Mouse (Mus musculus) midbrain, embryonic 14.5 days (tissue): ENCODE results near the gene Cyp2d10. TPM values are rescaled to one million over a fixed set of nuclear protein-coding genes. Genes with fewer than 3 reads are reported as not detected.

Experiments
- ATAC-seq: fragments of 200-750 bp; cut with Nextera tagmentation; 2 replicates; pipeline ENCODE4 v1.8.0; 2017; ENCODE audit warnings: moderate number of reproducible peaks, moderate library complexity; ENCODE audit not compliant: low FRiP score, low TSS enrichment
- DNase-seq: peaks from one replicate; pipeline ENCODE4 v3.0.0-alpha.2; 2015
- H3K27ac ChIP-seq: fragments of 300-500 bp; sonication (generic); replicated peaks from 2 replicates; pipeline ENCODE4 v1.5.1; 2014; ENCODE audit warnings: mild to moderate bottlenecking, low read depth, low read length, moderate library complexity
- H3K27me3 ChIP-seq: fragments of 300-500 bp; sonication (generic); 2 replicates; pipeline ENCODE4 v1.6.1; 2014; ENCODE audit warnings: low read length, control low read depth, mixed read lengths; ENCODE audit not compliant: control insufficient read depth, insufficient read depth
- H3K36me3 ChIP-seq: fragments of 300-500 bp; sonication (generic); 2 replicates; pipeline ENCODE4 v1.6.1; 2014; ENCODE audit warnings: low read length, control low read depth; ENCODE audit not compliant: control insufficient read depth, insufficient read depth
- H3K4me1 ChIP-seq: fragments of 300-500 bp; sonication (generic); 2 replicates; pipeline ENCODE4 v1.6.1; 2014; ENCODE audit warnings: mild to moderate bottlenecking, antibody characterized with exemption, low read length, control low read depth; ENCODE audit not compliant: control insufficient read depth, insufficient read depth
- H3K4me2 ChIP-seq: fragments of 300-500 bp; sonication (generic); 2 replicates; pipeline ENCODE4 v1.6.1; 2014; ENCODE audit warnings: mild to moderate bottlenecking, low read length, moderate library complexity
- H3K4me3 ChIP-seq: fragments of 300-500 bp; sonication (generic); replicated peaks from 2 replicates; pipeline ENCODE4 v1.5.1; 2014; ENCODE audit warnings: low read depth, low read length
- H3K9ac ChIP-seq: fragments of 300-500 bp; sonication (generic); replicated peaks from 2 replicates; pipeline ENCODE4 v1.6.1; 2014; ENCODE audit warnings: mild to moderate bottlenecking, low read length, moderate library complexity
- H3K9me3 ChIP-seq: fragments of 300-500 bp; sonication (generic); 2 replicates; pipeline ENCODE4 v1.6.1; 2016; ENCODE audit warnings: low read length, control low read depth, mixed read lengths; ENCODE audit not compliant: control insufficient read depth
- WGBS: fragments of 180-500 bp; shearing (Covaris S2); extraction: QIAGEN DNeasy Blood & Tissue Kit; methylation state at CpG from one replicate; pipeline ENCODE4 v1.1.7; 2014; 5-methylcytosine and 5-hydroxymethylcytosine counted together
- polyA plus RNA-seq: library from polyadenylated mRNA; unstranded; fragments of >200 nt; fragmentation: Nextera tagmentation; extraction: Ambion mirVana; gene quantifications from 2 replicates; pipeline ENCODE4 v1.2.1, GENCODE M21; 2014

Cyp2d10 gene
- polyA plus RNA-seq, 1 experiment from 2014 or later: not detected

- Histone ChIP-seq H3K4me2 (no peak overlapping the region), H3K36me3 (no peaks in the 10 kb centered on the region), H3K9ac (no peak overlapping the region), H3K4me1 (no peaks in the 10 kb centered on the region), H3K9me3 (peaks cover 13% of the 10 kb centered on the region), H3K4me3 (no peak overlapping the region), H3K27me3 (no peaks in the 10 kb centered on the region), H3K27ac (no peak overlapping the region)
- no peak for ATAC-seq
- 84% methylated on average over 3 of the region's 3 CpGs for WGBS
- no peak for DNase-seq
Observed at GRCm38 (mm10) chr15:82435011-82435410, 28.0 kb upstream of the Cyp2d10 start.

- Histone ChIP-seq H3K4me1 (no peaks in the 10 kb centered on the region), H3K27me3 (no peaks in the 10 kb centered on the region), H3K4me2 (no peak overlapping the region), H3K27ac (no peak overlapping the region), H3K9ac (no peak overlapping the region), H3K4me3 (no peak overlapping the region), H3K36me3 (no peaks in the 10 kb centered on the region), H3K9me3 (peaks cover 18% of the 10 kb centered on the region)
- WGBS: 92% methylated on average over 3 of the region's 3 CpGs
- no peak for ATAC-seq
- no peak for DNase-seq
Observed at GRCm38 (mm10) chr15:82434541-82434940, 27.5 kb upstream of the Cyp2d10 start.

- ATAC-seq (no peak), DNase-seq (no peak)
- no peaks in the 10 kb centered on the region for H3K36me3 ChIP-seq
- no peak overlapping the region for H3K27ac ChIP-seq
- no peaks in the 10 kb centered on the region for H3K27me3 ChIP-seq
- H3K9me3 ChIP-seq: peaks cover 18% of the 10 kb centered on the region
- no peak overlapping the region for H3K4me2 ChIP-seq
- no peak overlapping the region for H3K4me3 ChIP-seq
- no peak overlapping the region for H3K9ac ChIP-seq
- WGBS: 95% methylated on average over 3 of the region's 3 CpGs
- H3K4me1 ChIP-seq: no peaks in the 10 kb centered on the region
Observed at GRCm38 (mm10) chr15:82433621-82434020, 26.6 kb upstream of the Cyp2d10 start.

- Histone ChIP-seq H3K4me3 (no peak within 1 kb of the TSS), H3K27me3 (no peaks in the 10 kb centered on the region), H3K27ac (no peak within 1 kb of the TSS), H3K9ac (no peak within 1 kb of the TSS), H3K9me3 (peaks cover 18% of the 10 kb centered on the region), H3K4me1 (no peaks in the 10 kb centered on the region), H3K36me3 (no peaks in the 10 kb centered on the region), H3K4me2 (no peak within 1 kb of the TSS)
- no peak for ATAC-seq
- DNase-seq: no peak
Observed at GRCm38 (mm10) chr15:82433137-82433536, 26.1 kb upstream of the Cyp2d10 start, which contains the start of gene Cyp2d9. Gene Cyp2d9, plus strand, starts transcription at chr15:82433437.

- no peak overlapping the region for H3K9ac ChIP-seq
- H3K9me3 ChIP-seq: no peaks in the 10 kb centered on the region
- H3K4me1 ChIP-seq: no peaks in the 10 kb centered on the region
- H3K27ac ChIP-seq: no peak overlapping the region
- no peak overlapping the region for H3K4me3 ChIP-seq
- DNase-seq (no peak), ATAC-seq (no peak)
- H3K4me2 ChIP-seq: no peak overlapping the region
- H3K36me3 ChIP-seq: no peaks in the 10 kb centered on the region
- no peaks in the 10 kb centered on the region for H3K27me3 ChIP-seq
- 90% methylated on average over 3 of the region's 3 CpGs for WGBS
Observed at GRCm38 (mm10) chr15:82423471-82423870, 16.5 kb upstream of the Cyp2d10 start.

GRCm38 (mm10) chr15:82422935-82423334 is 15.9 kb upstream of the Cyp2d10 start:
- 82% methylated on average over 4 of the region's 4 CpGs for WGBS
- no peaks in the 10 kb centered on the region for H3K9me3 ChIP-seq
- no peaks in the 10 kb centered on the region for H3K27me3 ChIP-seq
- H3K4me2 ChIP-seq: no peak overlapping the region
- ATAC-seq (no peak), DNase-seq (no peak)
- H3K4me1 ChIP-seq: no peaks in the 10 kb centered on the region
- H3K9ac ChIP-seq: no peak overlapping the region
- H3K36me3 ChIP-seq: no peaks in the 10 kb centered on the region
- no peak overlapping the region for H3K27ac ChIP-seq
- H3K4me3 ChIP-seq: no peak overlapping the region

GRCm38 (mm10) chr15:82418616-82419015 is 11.6 kb upstream of the Cyp2d10 start:
- Histone ChIP-seq H3K4me2 (no peak overlapping the region), H3K9me3 (no peaks in the 10 kb centered on the region), H3K4me1 (0 out of 2 replicates have a peak, but pooled peaks cover 4% of the 10 kb centered on the region), H3K27me3 (no peaks in the 10 kb centered on the region), H3K36me3 (no peaks in the 10 kb centered on the region), H3K27ac (no peak overlapping the region), H3K9ac (no peak overlapping the region), H3K4me3 (no peak overlapping the region)
- WGBS: 82% methylated on average over 1 of the region's 1 CpGs
- DNase-seq (no peak), ATAC-seq (no peak)

GRCm38 (mm10) chr15:82416797-82417789 is 10.1 kb upstream of the Cyp2d10 start:
- H3K4me2 ChIP-seq: peak overlapping the region; percentile 37
- no peak overlapping the region for H3K4me3 ChIP-seq
- no peak overlapping the region for H3K27ac ChIP-seq
- ATAC-seq (no peak; the same call in 1 of the 2 replicates), DNase-seq (peak; percentile 74)
- H3K36me3 ChIP-seq: no peaks in the 10 kb centered on the region
- no peaks in the 10 kb centered on the region for H3K27me3 ChIP-seq
- H3K9ac ChIP-seq: peak overlapping the region; percentile 36; the same call in 1 of the 2 replicates
- 0 out of 2 replicates have a peak, but pooled peaks cover 4% of the 10 kb centered on the region for H3K4me1 ChIP-seq
- H3K9me3 ChIP-seq: no peaks in the 10 kb centered on the region
- WGBS: 15% methylated on average over 16 of the region's 16 CpGs

- H3K9me3 ChIP-seq: no peaks in the 10 kb centered on the region
- ATAC-seq: no peak
- 80% methylated on average over 4 of the region's 4 CpGs for WGBS
Observed at GRCm38 (mm10) chr15:82407536-82407935, 541 bp upstream of the Cyp2d10 start.

More at GRCm38 (mm10) chr15:82407536-82407935, 541 bp upstream of the Cyp2d10 start:
- H3K27me3 ChIP-seq: no peaks in the 10 kb centered on the region
- no peak overlapping the region for H3K27ac ChIP-seq
- H3K4me1 ChIP-seq: no peaks in the 10 kb centered on the region
- H3K4me2 ChIP-seq: no peak overlapping the region
- no peaks in the 10 kb centered on the region for H3K36me3 ChIP-seq
- H3K4me3 ChIP-seq: no peak overlapping the region
- H3K9ac ChIP-seq: no peak overlapping the region
- DNase-seq: no peak
